Mouse (Mus musculus) central nervous system, embryonic 11.5 days (tissue): ENCODE data around the gene Jund. TPM values are rescaled to one million over a fixed set of nuclear protein-coding genes. Genes with fewer than 3 reads are reported as not detected.

Experiments
- polyA plus RNA-seq: library from polyadenylated mRNA; depleted of rRNA; stranded (reverse); fragments of >200 nt; gene quantifications from 2 replicates; pipeline ENCODE4 v1.2.3, GENCODE M21; 2012; rRNA removed

Gene Jund
- 179 and 228 TPM in 2 replicates for polyA plus RNA-seq

GRCm38 (mm10) chr8:70698310-70699109 is at the start of gene Jund:
Jund (plus strand) TSS chr8:70698949.

GRCm38 (mm10) chr8:70660273-70660725 is 38.5 kb upstream of the Jund start, which contains the start of gene Pgpep1:
Pgpep1 (minus strand) TSS chr8:70660388.

DNA sequence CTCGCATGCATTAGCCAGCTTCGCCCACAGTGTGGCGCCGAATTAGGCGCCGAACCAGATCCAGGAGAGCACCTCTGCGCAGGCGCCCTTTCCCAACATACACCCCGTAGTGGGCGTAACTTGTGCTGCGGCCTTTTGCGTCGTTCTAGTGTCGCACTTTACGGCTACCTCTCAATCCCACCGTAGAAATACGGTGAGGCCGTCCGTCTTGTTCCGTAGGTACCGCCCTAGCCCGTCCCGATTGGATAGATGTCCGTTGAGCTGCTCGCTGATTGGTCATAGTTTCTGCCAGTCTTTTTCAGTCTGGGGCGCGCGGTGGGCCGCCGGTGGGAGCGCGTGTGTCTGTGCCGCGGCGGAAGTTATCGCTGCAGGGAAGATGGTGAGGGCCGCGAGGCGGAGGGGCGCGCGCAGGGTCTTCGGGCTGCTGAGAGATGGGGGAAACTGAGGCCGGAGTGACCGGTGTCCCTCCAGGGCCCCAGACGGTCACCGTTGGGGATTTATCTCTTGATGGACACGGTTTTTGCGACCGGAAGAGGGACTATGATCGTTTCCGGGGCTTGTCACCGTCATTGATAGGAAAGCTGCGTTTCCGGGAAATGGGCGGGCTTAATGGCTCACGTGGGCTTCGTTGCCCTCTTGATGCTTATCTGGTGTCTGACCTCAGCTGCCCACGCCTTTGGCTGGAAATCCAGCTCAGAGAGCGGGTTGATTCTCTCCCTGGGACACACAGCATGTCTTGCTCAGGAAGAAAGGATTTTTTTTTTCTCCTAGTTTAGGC is 25.5 kb upstream of the Jund start, which contains the start of gene Lsm4:
TSS of gene Lsm4 (plus strand) at position 170 of the 778 bp plus-strand sequence.

GRCm38 (mm10) chr8:70703287-70703686 is 4.5 kb downstream of the Jund start, which contains the start of gene Iqcn:
Iqcn (plus strand) TSS chr8:70703457.

GRCm38 (mm10) chr8:70718297-70718696 is 19.5 kb downstream of the Jund start, which contains the start of gene Gm3336:
Gm3336 (plus strand) TSS chr8:70718543.

DNA sequence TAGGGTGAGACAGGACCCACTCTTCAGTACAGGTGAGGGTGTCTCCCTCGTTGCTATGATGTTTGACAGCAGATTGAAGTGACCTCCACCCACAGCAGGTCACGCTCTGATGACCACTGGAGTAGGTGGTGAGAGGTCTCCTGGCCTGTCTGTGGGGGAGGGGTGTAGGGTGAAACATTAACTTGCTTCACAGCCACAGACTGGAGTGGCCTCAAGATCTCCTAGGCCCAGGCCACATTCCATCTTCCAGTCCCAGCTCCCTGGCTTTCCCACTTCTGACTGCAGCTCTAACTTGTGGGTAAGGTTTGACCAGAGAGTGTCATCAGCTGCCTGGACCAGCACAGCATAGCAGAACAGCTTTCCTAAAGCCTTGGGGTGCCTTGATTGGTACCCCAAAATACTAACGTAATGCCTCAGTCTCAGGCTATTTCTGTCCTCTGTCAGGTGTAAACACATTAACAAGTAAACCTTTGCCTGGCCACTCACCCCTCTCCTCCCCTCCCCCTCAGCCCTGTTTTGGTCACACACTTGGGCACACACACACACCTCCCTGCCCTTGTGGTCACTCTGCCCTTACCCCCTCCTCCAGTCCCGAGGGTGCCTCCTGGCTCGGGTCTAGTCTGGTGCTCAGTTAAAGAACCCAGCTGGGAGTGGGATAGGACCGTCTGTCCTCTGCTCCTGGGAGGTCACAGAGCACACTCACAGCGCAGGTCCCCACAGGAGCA is 24.9 kb downstream of the Jund start, which contains the start of gene Pde4c:
TSS of gene Pde4c (plus strand) at position 235 of the 725 bp plus-strand sequence.

Other genes starting within 250 kb of the Jund start
- gene Klhl26, start 222.0 kb upstream of the Jund start, polyA plus RNA-seq: 21.7 and 29.7 TPM in 2 replicates
- 6.5 and 11.6 TPM in 2 replicates for gene Tmem59l, start 211.6 kb upstream of the Jund start, polyA plus RNA-seq
- gene Crlf1, start 205.8 kb upstream of the Jund start, polyA plus RNA-seq: 1.8 and 19.1 TPM in 2 replicates
- gene Rex1bd, start 192.2 kb upstream of the Jund start, polyA plus RNA-seq: 128 and 152 TPM in 2 replicates
- gene Uba52, start 188.1 kb upstream of the Jund start, polyA plus RNA-seq: 1,236 and 2,029 TPM in 2 replicates
- gene Fkbp8, start 171.2 kb upstream of the Jund start, polyA plus RNA-seq: 333 and 368 TPM in 2 replicates
- gene Kxd1, start 171.0 kb upstream of the Jund start, polyA plus RNA-seq: 45.2 and 45.4 TPM in 2 replicates
- 18.0 and 24.2 TPM in 2 replicates for gene Ell, start 159.5 kb upstream of the Jund start, polyA plus RNA-seq
- 87.0 and 171 TPM in 2 replicates for gene Isyna1, start 104.6 kb upstream of the Jund start, polyA plus RNA-seq
- 81.3 and 117 TPM in 2 replicates for gene Ssbp4, start 90.1 kb upstream of the Jund start, polyA plus RNA-seq
- 0.88 and 1.00 TPM in 2 replicates for gene Lrrc25, start 82.8 kb upstream of the Jund start, polyA plus RNA-seq
- 0.32 and 0.54 TPM in 2 replicates for gene Gdf15, start 66.5 kb upstream of the Jund start, polyA plus RNA-seq
- gene Pgpep1, start 38.6 kb upstream of the Jund start, polyA plus RNA-seq: 61.8 and 88.1 TPM in 2 replicates
- 217 and 299 TPM in 2 replicates for gene Lsm4, start 25.7 kb upstream of the Jund start, polyA plus RNA-seq
- gene Iqcn, start 4.5 kb downstream of the Jund start, polyA plus RNA-seq: 0.04 and 0.05 TPM in 2 replicates
- 0.06 TPM in 1 of 2 replicates, not detected in the other for gene Gm3336, start 19.6 kb downstream of the Jund start, polyA plus RNA-seq
- 0.82 and 0.89 TPM in 2 replicates for gene Pde4c, start 24.8 kb downstream of the Jund start, polyA plus RNA-seq
- gene Rab3a, start 55.7 kb downstream of the Jund start, polyA plus RNA-seq: 28.0 and 50.3 TPM in 2 replicates
- gene Mpv17l2, start 62.0 kb downstream of the Jund start, polyA plus RNA-seq: 18.0 and 20.3 TPM in 2 replicates
- gene Pik3r2, start 77.8 kb downstream of the Jund start, polyA plus RNA-seq: 73.4 and 81.4 TPM in 2 replicates
- 19.0 and 27.4 TPM in 2 replicates for gene Mast3, start 106.1 kb downstream of the Jund start, polyA plus RNA-seq
- gene Il12rb1, start 109.5 kb downstream of the Jund start, polyA plus RNA-seq: 0.06 and 0.08 TPM in 2 replicates
- gene Arrdc2, start 140.8 kb downstream of the Jund start, polyA plus RNA-seq: 20.3 and 21.5 TPM in 2 replicates
- gene Kcnn1, start 164.3 kb downstream of the Jund start, polyA plus RNA-seq: 22.8 and 23.7 TPM in 2 replicates
- gene Ccdc124, start 175.0 kb downstream of the Jund start, polyA plus RNA-seq: 99.7 and 174 TPM in 2 replicates
- gene Slc5a5, start 193.8 kb downstream of the Jund start, polyA plus RNA-seq: 0.77 and 0.89 TPM in 2 replicates
- gene Rpl18a, start 198.5 kb downstream of the Jund start, polyA plus RNA-seq: 4,741 and 5,161 TPM in 2 replicates
- 53.2 and 73.9 TPM in 2 replicates for gene Map1s, start 207.0 kb downstream of the Jund start, polyA plus RNA-seq